Mouse (Mus musculus): ENCODE measurements around the gene Nfia. TPM values are rescaled to one million over a fixed set of nuclear protein-coding genes. Genes with fewer than 3 reads are reported as not detected.

The Nfia gene
- polyA plus RNA-seq, 1 experiment from 2014 or later, result 23.5 TPM

GRCm38 (mm10) chr4:97948250-97948649 is 175.7 kb downstream of the Nfia start:
- DNase-seq (ENCODE audit: low spot score) (peak; percentile 20), ATAC-seq (replicated peaks; ENCODE audit: insufficient number of reproducible peaks, low FRiP score, low TSS enrichment, low read depth) (no peak)
- 34% methylated on average over 8 of the region's 8 CpGs for WGBS
- Histone ChIP-seq H3K36me3 (replicated peaks; ENCODE audit: control insufficient read depth, insufficient read depth, low read depth, low read length) (no peaks in the 10 kb centered on the region), H3K4me3 (ENCODE audit: low read depth, low read length) (no peak overlapping the region), H3K9me3 (replicated peaks; ENCODE audit: control insufficient read depth, low read length) (no peaks in the 10 kb centered on the region), H3K27ac (replicated peaks; ENCODE audit: low read depth, low read length) (no peak overlapping the region), H3K9ac (replicated peaks; ENCODE audit: low read length) (no peak overlapping the region), H3K4me1 (ENCODE audit: control insufficient read depth, insufficient read depth, low read length) (no peaks in the 10 kb centered on the region), H3K27me3 (ENCODE audit: control insufficient read depth, insufficient read depth, low read length) (no peaks in the 10 kb centered on the region), H3K4me2 (ENCODE audit: low read depth, low read length) (no peak overlapping the region)

DNA sequence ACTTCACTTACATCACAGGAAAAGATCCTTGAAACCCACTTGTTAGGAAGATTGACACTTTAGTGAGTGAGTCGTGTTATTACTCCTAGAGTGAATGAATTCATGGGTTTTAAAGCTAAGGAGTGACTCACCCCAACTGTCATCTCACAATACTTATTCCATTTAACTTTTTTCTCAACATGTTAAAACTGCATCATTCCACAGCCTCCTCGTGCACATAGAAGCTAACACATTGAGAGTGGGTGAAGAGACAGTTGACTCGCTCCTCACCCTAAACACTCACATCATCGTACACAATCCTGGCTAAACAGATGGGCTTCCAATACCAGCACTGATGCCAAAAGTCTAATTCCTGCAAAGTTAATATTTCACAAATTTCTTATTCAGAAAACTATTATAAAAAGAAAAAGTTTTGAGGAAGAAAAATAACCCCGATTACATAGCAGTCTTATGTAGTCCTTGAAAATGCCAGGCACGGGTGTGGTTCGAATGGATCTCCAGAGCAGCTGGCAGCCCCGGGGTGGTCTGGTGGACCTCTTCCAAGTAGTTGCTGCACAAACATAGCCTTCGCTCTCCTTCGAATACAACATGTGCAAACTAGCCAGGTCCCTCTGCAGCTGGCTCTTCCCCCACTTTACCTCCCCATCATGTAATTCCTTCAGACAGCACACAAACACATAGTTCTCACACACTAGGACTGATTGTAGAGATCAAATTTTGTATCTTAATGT is 178.0 kb downstream of the Nfia start:
- no peak for ATAC-seq (replicated peaks; ENCODE audit: insufficient number of reproducible peaks, low FRiP score, low TSS enrichment, low read depth)
- WGBS, result 89% methylated on average over 10 of the region's 10 CpGs
- Histone ChIP-seq H3K27me3 (ENCODE audit: control insufficient read depth, insufficient read depth, low read length) (no peaks in the 10 kb centered on the region), H3K4me2 (ENCODE audit: low read depth, low read length) (no peak overlapping the region), H3K9me3 (replicated peaks; ENCODE audit: control insufficient read depth, low read length) (no peaks in the 10 kb centered on the region), H3K36me3 (replicated peaks; ENCODE audit: control insufficient read depth, insufficient read depth, low read depth, low read length) (no peaks in the 10 kb centered on the region), H3K27ac (replicated peaks; ENCODE audit: low read depth, low read length) (no peak overlapping the region), H3K4me1 (ENCODE audit: control insufficient read depth, insufficient read depth, low read length) (no peaks in the 10 kb centered on the region), H3K4me3 (ENCODE audit: low read depth, low read length) (no peak overlapping the region), H3K9ac (replicated peaks; ENCODE audit: low read length) (no peak overlapping the region)
- no peak for DNase-seq (ENCODE audit: low spot score)

- no peaks in the 10 kb centered on the region for H3K27me3 ChIP-seq (ENCODE audit: control insufficient read depth, insufficient read depth, low read length)
- H3K9ac ChIP-seq (replicated peaks; ENCODE audit: low read length), result no peak overlapping the region
- no peak overlapping the region for H3K27ac ChIP-seq (replicated peaks; ENCODE audit: low read depth, low read length)
- no peak for DNase-seq (ENCODE audit: low spot score)
- WGBS, result 62% methylated on average over 11 of the region's 11 CpGs
- H3K9me3 ChIP-seq (replicated peaks; ENCODE audit: control insufficient read depth, low read length), result no peaks in the 10 kb centered on the region
- H3K4me3 ChIP-seq (ENCODE audit: low read depth, low read length), result no peak overlapping the region
- H3K4me2 ChIP-seq (ENCODE audit: low read depth, low read length), result no peak overlapping the region
- no peaks in the 10 kb centered on the region for H3K36me3 ChIP-seq (replicated peaks; ENCODE audit: control insufficient read depth, insufficient read depth, low read depth, low read length)
- no peak for ATAC-seq (replicated peaks; ENCODE audit: insufficient number of reproducible peaks, low FRiP score, low TSS enrichment, low read depth)
- no peaks in the 10 kb centered on the region for H3K4me1 ChIP-seq (ENCODE audit: control insufficient read depth, insufficient read depth, low read length)
Observed at GRCm38 (mm10) chr4:97953886-97954285, 181.4 kb downstream of the Nfia start.

DNA sequence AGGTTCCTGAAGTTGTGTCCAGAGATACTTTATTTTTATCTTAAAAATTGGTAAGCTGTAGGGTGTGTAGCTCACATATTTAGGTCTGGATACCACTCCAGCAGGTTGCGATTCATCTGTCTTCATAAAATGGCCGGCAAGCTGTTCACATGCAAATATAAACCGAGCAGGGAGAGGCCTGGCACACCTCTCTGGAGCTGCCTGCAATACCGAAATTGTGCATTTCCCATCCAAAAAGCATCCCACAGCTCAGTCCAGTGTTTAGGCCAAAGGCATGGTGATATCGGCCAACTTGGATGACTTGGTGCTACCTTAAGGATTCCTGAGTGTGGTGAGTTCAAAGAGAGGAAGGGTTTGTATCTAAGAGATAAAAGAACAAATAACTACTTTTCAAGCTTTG is 185.6 kb downstream of the Nfia start:
- WGBS, result 90% methylated on average over 5 of the region's 5 CpGs
- ATAC-seq (replicated peaks; ENCODE audit: insufficient number of reproducible peaks, low FRiP score, low TSS enrichment, low read depth) (no peak), DNase-seq (ENCODE audit: low spot score) (no peak)
- Histone ChIP-seq H3K9me3 (replicated peaks; ENCODE audit: control insufficient read depth, low read length) (no peaks in the 10 kb centered on the region), H3K4me1 (ENCODE audit: control insufficient read depth, insufficient read depth, low read length) (no peaks in the 10 kb centered on the region), H3K4me2 (ENCODE audit: low read depth, low read length) (no peak overlapping the region), H3K27me3 (ENCODE audit: control insufficient read depth, insufficient read depth, low read length) (no peaks in the 10 kb centered on the region), H3K9ac (replicated peaks; ENCODE audit: low read length) (no peak overlapping the region), H3K27ac (replicated peaks; ENCODE audit: low read depth, low read length) (no peak overlapping the region), H3K36me3 (replicated peaks; ENCODE audit: control insufficient read depth, insufficient read depth, low read depth, low read length) (no peaks in the 10 kb centered on the region), H3K4me3 (ENCODE audit: low read depth, low read length) (no peak overlapping the region)

DNA sequence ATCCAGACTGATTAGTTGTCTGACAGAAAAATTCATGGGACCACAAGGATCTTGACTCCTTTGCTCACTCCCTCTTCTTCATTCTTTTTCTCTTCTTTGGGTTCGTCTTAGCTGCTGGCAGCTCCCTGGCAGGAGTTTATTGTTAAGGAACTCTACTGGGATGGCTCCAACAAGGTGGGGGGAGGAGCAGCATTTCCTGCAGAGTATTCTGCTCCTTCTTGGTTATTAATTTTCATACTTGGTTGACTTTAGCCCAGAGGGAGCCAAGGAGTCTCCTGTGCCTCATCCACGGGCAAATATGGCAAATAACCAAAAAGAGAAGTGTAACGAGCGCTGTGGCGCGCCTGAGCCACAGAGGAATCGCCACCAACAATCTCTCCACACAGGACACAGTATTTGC is 190.3 kb downstream of the Nfia start:
- Histone ChIP-seq H3K4me3 (ENCODE audit: low read depth, low read length) (no peak overlapping the region), H3K27me3 (ENCODE audit: control insufficient read depth, insufficient read depth, low read length) (no peaks in the 10 kb centered on the region), H3K27ac (replicated peaks; ENCODE audit: low read depth, low read length) (no peak overlapping the region), H3K9me3 (replicated peaks; ENCODE audit: control insufficient read depth, low read length) (no peaks in the 10 kb centered on the region), H3K36me3 (replicated peaks; ENCODE audit: control insufficient read depth, insufficient read depth, low read depth, low read length) (no peaks in the 10 kb centered on the region), H3K9ac (replicated peaks; ENCODE audit: low read length) (no peak overlapping the region), H3K4me2 (ENCODE audit: low read depth, low read length) (no peak overlapping the region), H3K4me1 (ENCODE audit: control insufficient read depth, insufficient read depth, low read length) (no peaks in the 10 kb centered on the region)
- ATAC-seq (replicated peaks; ENCODE audit: insufficient number of reproducible peaks, low FRiP score, low TSS enrichment, low read depth), result no peak
- 83% methylated on average over 7 of the region's 7 CpGs for WGBS
- no peak for DNase-seq (ENCODE audit: low spot score)

GRCm38 (mm10) chr4:97963951-97964350 is 191.4 kb downstream of the Nfia start:
- ATAC-seq (replicated peaks; ENCODE audit: insufficient number of reproducible peaks, low FRiP score, low TSS enrichment, low read depth) (no peak), DNase-seq (ENCODE audit: low spot score) (no peak)
- no peak overlapping the region for H3K4me3 ChIP-seq (ENCODE audit: low read depth, low read length)
- H3K36me3 ChIP-seq (replicated peaks; ENCODE audit: control insufficient read depth, insufficient read depth, low read depth, low read length), result no peaks in the 10 kb centered on the region
- H3K27ac ChIP-seq (replicated peaks; ENCODE audit: low read depth, low read length), result no peak overlapping the region
- no peaks in the 10 kb centered on the region for H3K9me3 ChIP-seq (replicated peaks; ENCODE audit: control insufficient read depth, low read length)
- 73% methylated on average over 1 of the region's 1 CpGs for WGBS
- H3K4me1 ChIP-seq (ENCODE audit: control insufficient read depth, insufficient read depth, low read length), result no peaks in the 10 kb centered on the region
- H3K27me3 ChIP-seq (ENCODE audit: control insufficient read depth, insufficient read depth, low read length), result no peaks in the 10 kb centered on the region
- H3K9ac ChIP-seq (replicated peaks; ENCODE audit: low read length), result no peak overlapping the region
- H3K4me2 ChIP-seq (ENCODE audit: low read depth, low read length), result no peak overlapping the region

DNA sequence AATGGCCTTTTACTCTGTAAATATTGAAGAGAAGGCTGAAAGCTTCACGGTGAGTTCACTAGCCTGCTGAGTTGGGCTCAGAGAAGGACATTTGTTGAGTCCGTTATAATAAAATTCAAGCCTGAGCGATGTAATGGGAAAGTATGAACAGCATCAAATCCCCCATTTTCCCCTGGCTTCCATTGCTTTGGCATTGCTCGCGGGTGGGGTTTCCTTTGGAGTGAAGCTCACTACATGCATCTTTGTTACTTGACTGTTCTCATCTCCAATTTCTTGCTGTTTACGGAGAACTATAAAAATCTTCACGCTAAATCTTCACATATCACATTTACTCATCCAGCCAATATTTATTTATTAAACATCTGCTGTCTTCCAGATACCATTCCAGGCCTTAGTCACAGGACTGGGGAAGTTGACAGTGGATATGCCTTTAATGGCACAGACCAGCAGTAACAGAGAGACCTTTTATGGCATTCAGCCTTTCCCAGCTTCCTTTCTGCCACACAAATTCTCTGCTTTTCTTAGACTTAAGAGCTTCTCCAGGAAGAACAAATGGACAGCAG is 196.3 kb downstream of the Nfia start:
- no peaks in the 10 kb centered on the region for H3K9me3 ChIP-seq (replicated peaks; ENCODE audit: control insufficient read depth, low read length)
- DNase-seq (ENCODE audit: low spot score), result no peak
- H3K27me3 ChIP-seq (ENCODE audit: control insufficient read depth, insufficient read depth, low read length), result no peaks in the 10 kb centered on the region
- no peak overlapping the region for H3K27ac ChIP-seq (replicated peaks; ENCODE audit: low read depth, low read length)
- H3K4me3 ChIP-seq (ENCODE audit: low read depth, low read length), result no peak overlapping the region
- H3K36me3 ChIP-seq (replicated peaks; ENCODE audit: control insufficient read depth, insufficient read depth, low read depth, low read length), result no peaks in the 10 kb centered on the region
- H3K4me1 ChIP-seq (ENCODE audit: control insufficient read depth, insufficient read depth, low read length), result no peaks in the 10 kb centered on the region
- H3K4me2 ChIP-seq (ENCODE audit: low read depth, low read length), result no peak overlapping the region
- no peak for ATAC-seq (replicated peaks; ENCODE audit: insufficient number of reproducible peaks, low FRiP score, low TSS enrichment, low read depth)
- WGBS, result 93% methylated on average over 7 of the region's 7 CpGs
- H3K9ac ChIP-seq (replicated peaks; ENCODE audit: low read length), result no peak overlapping the region

GRCm38 (mm10) chr4:97973064-97973463 is 200.5 kb downstream of the Nfia start:
- H3K4me1 ChIP-seq (ENCODE audit: control insufficient read depth, insufficient read depth, low read length), result no peaks in the 10 kb centered on the region
- ATAC-seq (replicated peaks; ENCODE audit: insufficient number of reproducible peaks, low FRiP score, low TSS enrichment, low read depth) (no peak), DNase-seq (ENCODE audit: low spot score) (no peak)
- 93% methylated on average over 2 of the region's 2 CpGs for WGBS
- no peak overlapping the region for H3K27ac ChIP-seq (replicated peaks; ENCODE audit: low read depth, low read length)
- no peaks in the 10 kb centered on the region for H3K9me3 ChIP-seq (replicated peaks; ENCODE audit: control insufficient read depth, low read length)
- no peak overlapping the region for H3K4me3 ChIP-seq (ENCODE audit: low read depth, low read length)
- H3K9ac ChIP-seq (replicated peaks; ENCODE audit: low read length), result no peak overlapping the region
- H3K4me2 ChIP-seq (ENCODE audit: low read depth, low read length), result no peak overlapping the region
- no peaks in the 10 kb centered on the region for H3K36me3 ChIP-seq (replicated peaks; ENCODE audit: control insufficient read depth, insufficient read depth, low read depth, low read length)
- H3K27me3 ChIP-seq (ENCODE audit: control insufficient read depth, insufficient read depth, low read length), result no peaks in the 10 kb centered on the region
